Mouse (Mus musculus) hindbrain, embryonic 10.5 days (tissue): Measurements from ENCODE around the gene Rcc1l. TPM values are rescaled to one million over a fixed set of nuclear protein-coding genes. Genes with fewer than 3 reads are reported as not detected.
A peak's percentile ranks its signal among the peaks of the same experiment; 100 is the strongest.

Experiments used
- DNase-seq: peaks from one replicate; pipeline ENCODE4 v3.0.0-alpha.2; 2017; ENCODE audit warnings: low spot score
- H3K27ac ChIP-seq: fragments of 300-500 bp; sonication (generic); 2 replicates; pipeline ENCODE4 v1.5.1; 2016; ENCODE audit warnings: mild to moderate bottlenecking, moderate library complexity
- H3K27me3 ChIP-seq: fragments of 300-500 bp; sonication (generic); 2 replicates; pipeline ENCODE4 v1.6.1; 2016; ENCODE audit warnings: mild to moderate bottlenecking; ENCODE audit not compliant: poor library complexity, insufficient read depth, severe bottlenecking
- H3K36me3 ChIP-seq: fragments of 300-500 bp; sonication (generic); 2 replicates; pipeline ENCODE4 v1.6.1; 2016; ENCODE audit warnings: mild to moderate bottlenecking, moderate library complexity
- H3K4me1 ChIP-seq: fragments of 300-500 bp; sonication (generic); replicated peaks from 2 replicates; pipeline ENCODE4 v1.6.1; 2016; ENCODE audit warnings: mild to moderate bottlenecking
- H3K4me3 ChIP-seq: fragments of 300-500 bp; sonication (generic); 2 replicates; pipeline ENCODE4 v1.5.1; 2016; ENCODE audit warnings: mild to moderate bottlenecking, moderate library complexity
- H3K9me3 ChIP-seq: fragments of 300-500 bp; sonication (generic); 2 replicates; pipeline ENCODE4 v1.6.1; 2016; ENCODE audit warnings: mild to moderate bottlenecking, moderate library complexity
- WGBS: fragments of 180-500 bp; shearing (Covaris S2); methylation state at CpG from one replicate; pipeline ENCODE4 v1.1.7; 2016; 5-methylcytosine and 5-hydroxymethylcytosine counted together
- polyA plus RNA-seq: library from polyadenylated mRNA; unstranded; fragments of >200 nt; fragmentation: Nextera tagmentation; extraction: Ambion mirVana; gene quantifications from 2 replicates; pipeline ENCODE4 v1.2.1, GENCODE M21; 2016

Gene Rcc1l
- 31.0 and 35.7 TPM in 2 replicates for polyA plus RNA-seq

- Histone ChIP-seq H3K27ac (peak within 1 kb of the TSS; percentile 92), H3K9me3 (no peaks in the 10 kb centered on the region), H3K4me3 (peak within 1 kb of the TSS; percentile 91), H3K36me3 (peaks cover 22% of the 10 kb centered on the region), H3K27me3 (no peaks in the 10 kb centered on the region), H3K4me1 (peaks cover 23% of the 10 kb centered on the region)
- WGBS: under 1% methylated on average over 72 of the region's 72 CpGs
- peak; percentile 85 for DNase-seq
Observed at GRCm38 (mm10) chr5:134176169-134176881, at the start of gene Rcc1l. Rcc1l (minus strand) TSS chr5:134176774.

DNA sequence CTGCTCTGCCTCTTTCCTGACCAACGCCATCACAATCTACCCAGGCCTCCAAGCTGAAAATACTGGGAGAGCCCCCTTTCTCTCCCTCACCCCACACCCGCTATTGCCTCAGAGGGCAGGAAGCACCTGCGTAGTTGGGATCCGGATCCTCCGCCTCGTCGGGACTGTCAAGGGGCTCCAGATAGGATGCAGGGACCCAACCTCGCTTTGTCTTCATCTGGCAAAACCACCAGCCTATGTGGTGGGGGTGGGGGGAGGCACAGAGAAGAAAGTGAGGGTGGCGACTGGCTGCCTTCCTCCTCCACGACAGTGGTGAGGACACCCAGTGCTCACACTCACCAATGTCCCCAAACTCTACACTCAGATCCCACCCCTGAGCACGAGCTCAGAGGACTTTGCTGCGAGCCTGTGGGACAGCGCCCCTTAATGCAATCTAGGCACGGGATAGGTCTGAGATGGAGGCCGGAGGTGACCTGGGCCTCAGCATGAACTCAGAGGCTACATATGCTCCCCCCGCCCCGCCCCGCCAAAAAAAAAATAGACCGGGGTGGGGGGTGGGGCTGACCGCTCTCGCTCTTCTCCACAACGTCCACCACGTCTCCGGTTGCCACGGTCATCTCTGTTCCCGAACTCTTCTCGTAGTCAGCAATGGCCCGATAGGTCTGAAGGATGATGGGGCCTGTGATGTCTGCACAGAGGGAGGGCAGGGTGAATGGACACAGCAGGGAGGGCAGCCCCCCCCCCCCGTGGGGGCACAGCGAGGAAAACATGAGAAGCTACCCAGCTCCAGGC lies 48.7 kb upstream of the Rcc1l start:
- H3K9me3 ChIP-seq: no peaks in the 10 kb centered on the region
- H3K27ac ChIP-seq: 0 out of 2 replicates have a peak overlapping the region, but pooled peaks have one; percentile 13
- H3K4me3 ChIP-seq: no peak overlapping the region
- H3K27me3 ChIP-seq: peaks cover 29% of the 10 kb centered on the region
- H3K4me1 ChIP-seq: peaks cover 39% of the 10 kb centered on the region
- H3K36me3 ChIP-seq: no peaks in the 10 kb centered on the region
- 80% methylated on average over 30 of the region's 30 CpGs for WGBS
- no peak for DNase-seq

GRCm38 (mm10) chr5:134221708-134222150 lies 45.2 kb upstream of the Rcc1l start:
- Histone ChIP-seq H3K4me3 (peak overlapping the region; percentile 54), H3K9me3 (no peaks in the 10 kb centered on the region), H3K4me1 (peaks cover 37% of the 10 kb centered on the region), H3K36me3 (peaks cover 9% of the 10 kb centered on the region), H3K27me3 (peaks cover 29% of the 10 kb centered on the region), H3K27ac (peak overlapping the region; percentile 74)
- 2% methylated on average over 36 of the region's 36 CpGs for WGBS
- DNase-seq: peak; percentile 42

- peaks cover 13% of the 10 kb centered on the region for H3K36me3 ChIP-seq
- no peak overlapping the region; the same call in 1 of the 2 replicates for H3K27ac ChIP-seq
- no peak for DNase-seq
- WGBS: 44% methylated on average over 4 of the region's 4 CpGs
- no peaks in the 10 kb centered on the region for H3K9me3 ChIP-seq
- H3K27me3 ChIP-seq: peaks cover 29% of the 10 kb centered on the region
- H3K4me1 ChIP-seq: peaks cover 33% of the 10 kb centered on the region
- H3K4me3 ChIP-seq: peak overlapping the region; percentile 54
Observed at GRCm38 (mm10) chr5:134221278-134221677, 44.7 kb upstream of the Rcc1l start.

GRCm38 (mm10) chr5:134217900-134218299 lies 41.3 kb upstream of the Rcc1l start:
- Histone ChIP-seq H3K4me1 (peaks cover 23% of the 10 kb centered on the region), H3K36me3 (peaks cover 16% of the 10 kb centered on the region), H3K27ac (no peak overlapping the region), H3K9me3 (no peaks in the 10 kb centered on the region), H3K27me3 (peaks cover 24% of the 10 kb centered on the region), H3K4me3 (no peak overlapping the region)
- WGBS: 94% methylated on average over 7 of the region's 7 CpGs
- DNase-seq: no peak

- 82% methylated on average over 12 of the region's 12 CpGs for WGBS
Observed at GRCm38 (mm10) chr5:134214021-134214806, 37.6 kb upstream of the Rcc1l start.

GRCm38 (mm10) chr5:134209931-134210554 lies 33.5 kb upstream of the Rcc1l start:
- WGBS: 76% methylated on average over 11 of the region's 11 CpGs
- Histone ChIP-seq H3K27ac (no peak overlapping the region), H3K9me3 (peaks cover 6% of the 10 kb centered on the region; the same call in 1 of the 2 replicates), H3K36me3 (peaks cover 15% of the 10 kb centered on the region), H3K27me3 (no peaks in the 10 kb centered on the region), H3K4me1 (peaks cover 6% of the 10 kb centered on the region; the same call in 1 of the 2 replicates), H3K4me3 (no peak overlapping the region)
- no peak for DNase-seq

More at GRCm38 (mm10) chr5:134214021-134214806, 37.6 kb upstream of the Rcc1l start:
- Histone ChIP-seq H3K9me3 (0 out of 2 replicates have a peak, but pooled peaks cover under 1% of the 10 kb centered on the region), H3K4me3 (no peak overlapping the region), H3K4me1 (peaks cover 14% of the 10 kb centered on the region), H3K27ac (no peak overlapping the region), H3K36me3 (peaks cover 20% of the 10 kb centered on the region), H3K27me3 (no peaks in the 10 kb centered on the region)
- no peak for DNase-seq

GRCm38 (mm10) chr5:134206721-134207120 lies 30.1 kb upstream of the Rcc1l start:
- no peak overlapping the region for H3K27ac ChIP-seq
- no peaks in the 10 kb centered on the region for H3K27me3 ChIP-seq
- DNase-seq: no peak
- WGBS: 86% methylated on average over 10 of the region's 10 CpGs
- peaks cover 35% of the 10 kb centered on the region for H3K36me3 ChIP-seq
- peaks cover 6% of the 10 kb centered on the region; the same call in 1 of the 2 replicates for H3K4me1 ChIP-seq
- no peak overlapping the region for H3K4me3 ChIP-seq
- H3K9me3 ChIP-seq: peaks cover 6% of the 10 kb centered on the region; the same call in 1 of the 2 replicates

DNA sequence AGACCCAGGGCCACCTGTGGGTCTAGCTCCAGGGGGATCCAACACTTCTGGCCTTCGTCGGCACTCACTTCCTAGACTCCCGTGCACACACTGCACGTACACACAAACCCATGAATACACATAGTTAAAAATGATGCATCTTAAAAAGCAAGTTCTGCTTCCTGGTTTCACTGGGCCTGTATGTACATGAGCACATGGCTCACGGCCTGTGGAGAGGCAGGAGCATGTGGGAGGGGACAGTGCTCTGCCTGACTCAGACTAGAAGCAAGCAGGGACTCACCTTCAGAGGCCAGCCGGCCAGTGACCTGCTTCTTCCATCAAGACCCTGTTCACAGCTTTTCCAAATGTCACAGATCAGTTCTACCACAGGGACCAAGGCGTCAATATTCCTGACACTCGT lies 17.1 kb upstream of the Rcc1l start:
- no peak overlapping the region for H3K4me3 ChIP-seq
- no peaks in the 10 kb centered on the region for H3K27me3 ChIP-seq
- peaks cover 41% of the 10 kb centered on the region for H3K36me3 ChIP-seq
- H3K27ac ChIP-seq: no peak overlapping the region
- no peaks in the 10 kb centered on the region for H3K9me3 ChIP-seq
- H3K4me1 ChIP-seq: no peaks in the 10 kb centered on the region
- no peak for DNase-seq
- 87% methylated on average over 8 of the region's 8 CpGs for WGBS

- WGBS: 89% methylated on average over 7 of the region's 7 CpGs
- no peaks in the 10 kb centered on the region for H3K27me3 ChIP-seq
- 0 out of 2 replicates have a peak, but pooled peaks cover 3% of the 10 kb centered on the region for H3K36me3 ChIP-seq
- no peaks in the 10 kb centered on the region for H3K9me3 ChIP-seq
- no peak overlapping the region for H3K4me3 ChIP-seq
- no peak overlapping the region for H3K27ac ChIP-seq
- peaks cover 2% of the 10 kb centered on the region for H3K4me1 ChIP-seq
- no peak for DNase-seq
Observed at GRCm38 (mm10) chr5:134188571-134188970, 12.0 kb upstream of the Rcc1l start.

GRCm38 (mm10) chr5:134186961-134187731 lies 10.6 kb upstream of the Rcc1l start:
- Histone ChIP-seq H3K4me1 (peaks cover 17% of the 10 kb centered on the region), H3K36me3 (no peaks in the 10 kb centered on the region), H3K27ac (no peak overlapping the region), H3K9me3 (no peaks in the 10 kb centered on the region), H3K27me3 (no peaks in the 10 kb centered on the region), H3K4me3 (no peak overlapping the region)
- 71% methylated on average over 4 of the region's 4 CpGs for WGBS
- peak; percentile 68 for DNase-seq
